ENCODE assay signal across 8 mouse cellular contexts in genomic region chr6:88826545-88826944, GRCm38 (mm10). TPM values are rescaled to one million over a fixed set of nuclear protein-coding genes. Genes with fewer than 3 reads are reported as not detected.
DNase-seq lines count a peak whose midpoint lies in the region; ATAC-seq and TF ChIP-seq lines count a peak whose summit lies in the region.

No protein-coding gene starts in this region.

- peaks cover 22% of the 10 kb centered on the region for H3K4me1 ChIP-seq in hindbrain, embryonic 13.5 days (replicated peaks)
- H3K4me1 ChIP-seq in liver, embryonic 12.5 days: peaks cover 14% of the 10 kb centered on the region; the same call in 1 of the 2 replicates

- ATAC-seq in hindbrain, embryonic 13.5 days (ENCODE audit: low FRiP score): peak; percentile 27; the same call in 1 of the 2 replicates
- peak; percentile 47 for ATAC-seq in liver, embryonic 12.5 days
- ATAC-seq in monocyte, adult 5-6 weeks (replicated peaks; ENCODE audit: insufficient number of reproducible peaks, low FRiP score, low TSS enrichment, poor library complexity, severe bottlenecking): no peak

- H3K27ac ChIP-seq in gastrocnemius, adult 2 months: peak overlapping the region; percentile 77
- peak overlapping the region; percentile 58 for H3K27ac ChIP-seq in hindbrain, embryonic 13.5 days
- H3K27ac ChIP-seq in liver, embryonic 12.5 days: no peak overlapping the region

- intact Hi-C loops in gastrocnemius, adult 2 months (cut with DNase I): loop anchor here (5.0 kb wide), 1 partner anchor 204 kb away; no protein-coding TSS in a partner anchor

- no peak overlapping the region for H3K9ac ChIP-seq in hindbrain, embryonic 13.5 days
- H3K9ac ChIP-seq in liver, embryonic 12.5 days: no peak overlapping the region

- peak; percentile 67 for TF ChIP-seq CTCF in gastrocnemius, adult 2 months (IDR thresholded peaks at IDR 0.05)

- 37% methylated on average over 6 of the region's 6 CpGs for WGBS in hindbrain, embryonic 13.5 days
- WGBS in liver, embryonic 12.5 days (ENCODE audit: insufficient replicate concordance): 37% methylated on average over 6 of the region's 6 CpGs

- H3K9me3 ChIP-seq in hindbrain, embryonic 13.5 days: no peaks in the 10 kb centered on the region
- H3K9me3 ChIP-seq in liver, embryonic 12.5 days (replicated peaks): no peaks in the 10 kb centered on the region

- H3K4me2 ChIP-seq in hindbrain, embryonic 13.5 days: no peak overlapping the region
- H3K4me2 ChIP-seq in liver, embryonic 12.5 days: no peak overlapping the region

- peak overlapping the region; percentile 18 for H3K4me3 ChIP-seq in gastrocnemius, adult 2 months
- no peak overlapping the region for H3K4me3 ChIP-seq in hindbrain, embryonic 13.5 days
- H3K4me3 ChIP-seq in liver, embryonic 12.5 days: no peak overlapping the region

- 0 out of 2 replicates have a peak, but pooled peaks cover 5% of the 10 kb centered on the region for H3K27me3 ChIP-seq in hindbrain, embryonic 13.5 days
- H3K27me3 ChIP-seq in liver, embryonic 12.5 days (replicated peaks): peaks cover 3% of the 10 kb centered on the region; the same call in 1 of the 2 replicates

- peak; percentile 48 for DNase-seq in right cerebral cortex, adult 18-20 months
- no peak for DNase-seq in right cerebral cortex, adult 2 months (ENCODE audit: low spot score in 2 of 2)
- DNase-seq in adrenal gland, postnatal 4 days (ENCODE audit: low spot score in 2 of 2): peak; percentile 48 to 57
- peak; percentile 87 for DNase-seq in gastrocnemius, adult 2 months
- peak; percentile 64 for DNase-seq in ovary, postnatal 36 days (ENCODE audit: low spot score)

- no peaks in the 10 kb centered on the region for H3K36me3 ChIP-seq in hindbrain, embryonic 13.5 days
- H3K36me3 ChIP-seq in liver, embryonic 12.5 days: peaks cover 49% of the 10 kb centered on the region

RNA-seq across cellular contexts. Expression of gene Abtb1, which starts 15.2 kb away (rescaled TPM):
- total RNA-seq in adrenal gland, postnatal 4 days (2021): 10 to 100 TPM; 44.2 to 46.2 TPM
- total RNA-seq in gastrocnemius, adult 2 months (2021): 10 to 100 TPM; 16.9 to 22.7 TPM
- 36.3 and 38.2 TPM in 2 replicates for polyA plus RNA-seq in hindbrain, embryonic 13.5 days (2015; fragmentation: Nextera tagmentation; extraction: Ambion mirVana)
- 37.6 and 40.0 TPM in 2 replicates for polyA plus RNA-seq in liver, embryonic 12.5 days (2016; fragmentation: Nextera tagmentation; extraction: Ambion mirVana)
- 32.9 to 52.6 TPM (median 51.6 TPM) in 3 replicates for total RNA-seq in monocyte, adult 5-6 weeks (2017)

RNA-seq across cellular contexts. Expression of gene Podxl2, which starts 48.3 kb away (rescaled TPM):
- total RNA-seq in adrenal gland, postnatal 4 days (2021): 10 to 100 TPM; 60.1 to 62.8 TPM
- total RNA-seq in gastrocnemius, adult 2 months (2021): 10 to 100 TPM; 48.5 to 55.1 TPM
- 546 and 595 TPM in 2 replicates for polyA plus RNA-seq in hindbrain, embryonic 13.5 days (2015; fragmentation: Nextera tagmentation; extraction: Ambion mirVana)
- polyA plus RNA-seq in liver, embryonic 12.5 days (2016; fragmentation: Nextera tagmentation; extraction: Ambion mirVana): 4.6 and 5.0 TPM in 2 replicates
- not detected in 3 replicates for total RNA-seq in monocyte, adult 5-6 weeks (2017)

Comparison
In these comparisons a context has a peak if more than half of its experiments do, and no peak if none do; other contexts are left out.
1. DNase-seq: peak in right cerebral cortex, adult 18-20 months (single experiment), adrenal gland, postnatal 4 days (2 of 2), gastrocnemius, adult 2 months (single experiment) and ovary, postnatal 36 days (single experiment); none in right cerebral cortex, adult 2 months (0 of 2).
2. RNA of gene Podxl2, which starts 48.3 kb away (total RNA-seq): 60.1 to 62.8 TPM in adrenal gland, postnatal 4 days and 48.5 to 55.1 TPM in gastrocnemius, adult 2 months; not detected in monocyte, adult 5-6 weeks; every median in the first group is over 10 times any median in the second.